ENCODE assay signal across 8 mouse cellular contexts in the genomic region with DNA sequence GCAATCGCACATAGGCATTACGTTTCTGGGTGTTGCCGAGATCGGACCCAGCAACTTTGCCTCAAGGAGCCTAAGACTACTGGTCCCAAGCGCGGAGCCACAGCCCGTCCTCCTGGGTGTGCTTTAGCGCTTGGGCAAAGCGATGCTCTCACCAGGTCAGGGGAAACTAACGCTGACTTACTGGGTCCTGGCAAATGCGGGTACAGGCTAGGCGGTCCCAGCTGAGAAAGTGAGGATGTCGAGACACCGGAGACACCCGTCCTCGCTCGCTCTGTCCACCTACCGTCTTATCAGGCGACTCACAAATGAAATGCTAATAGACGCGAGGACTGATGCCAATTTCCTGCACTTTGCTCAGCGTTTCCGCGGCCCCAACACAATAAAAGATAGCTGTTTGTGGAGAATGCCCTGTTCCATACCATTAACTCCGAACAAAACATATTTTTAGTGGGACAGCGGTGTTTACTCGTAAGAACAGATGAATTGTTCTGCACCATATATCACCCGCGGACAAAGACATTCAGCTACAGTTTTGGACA.
A peak's percentile ranks its signal among the peaks of the same experiment; 100 is the strongest.
DNase-seq lines count a peak whose midpoint lies in the region; ATAC-seq lines count a peak whose summit lies in the region.

No protein-coding gene starts in this region.

- H3K36me3 ChIP-seq in midbrain, embryonic 16.5 days (ENCODE audit: control insufficient read depth, insufficient read depth, low read length) = no peaks in the 10 kb centered on the region

- peak overlapping the region; percentile 97 for H3K27ac ChIP-seq in midbrain, embryonic 16.5 days (ENCODE audit: low read length)

- peaks cover 16% of the 10 kb centered on the region for H3K4me1 ChIP-seq in midbrain, embryonic 16.5 days (ENCODE audit: control insufficient read depth, insufficient read depth, low read length)

- H3K4me3 ChIP-seq in midbrain, embryonic 16.5 days (ENCODE audit: low read depth, low read length) = peak overlapping the region; percentile 66

- peak overlapping the region; percentile 96 for H3K9ac ChIP-seq in midbrain, embryonic 16.5 days (ENCODE audit: low read depth, low read length)

- H3K9me3 ChIP-seq in midbrain, embryonic 16.5 days (replicated peaks; ENCODE audit: control insufficient read depth, low read length, poor library complexity, severe bottlenecking) = no peaks in the 10 kb centered on the region

- H3K27me3 ChIP-seq in midbrain, embryonic 16.5 days (ENCODE audit: control insufficient read depth, insufficient read depth, low read depth, low read length) = no peaks in the 10 kb centered on the region

- peak; percentile 21; the same call in 1 of the 2 replicates for ATAC-seq in midbrain, embryonic 16.5 days
- no peak for ATAC-seq in erythroid progenitor cell, adult 5-6 weeks (replicated peaks; ENCODE audit: low FRiP score, poor library complexity, severe bottlenecking)

- DNase-seq in adrenal gland, adult (ENCODE audit: inconsistent age in 2 of 2, low spot score in 1 of 2) = peak; percentile 4 to 50
- no peak for DNase-seq in adrenal gland, adult 8-10 months
- DNase-seq in thymus, postnatal 25 days = peak; percentile 0
- no peak for DNase-seq in thymus, postnatal 0 days (ENCODE audit: low spot score)
- peak; percentile 5 to 11 for DNase-seq in frontal cortex, postnatal 14 days (ENCODE audit: low spot score in 2 of 2)
- DNase-seq in left cerebral cortex, postnatal 36 days (ENCODE audit: low spot score in 2 of 2) = peak; percentile 24 to 25

- under 1% methylated on average over 29 of the region's 29 CpGs for WGBS in midbrain, embryonic 16.5 days

- peak overlapping the region; percentile 57 for H3K4me2 ChIP-seq in midbrain, embryonic 16.5 days (ENCODE audit: low read length)

- intact Hi-C loops in left cerebral cortex, postnatal 36 days (cut with DNase I) = loop anchor here (5.0 kb wide), 1 partner anchor 85 kb away; no protein-coding TSS in a partner anchor

Comparison
In these comparisons a context has a peak if more than half of its experiments do, and no peak if none do; other contexts are left out.
1. DNase-seq: peak in adrenal gland, adult (2 of 2), thymus, postnatal 25 days (single experiment), frontal cortex, postnatal 14 days (2 of 2) and left cerebral cortex, postnatal 36 days (2 of 2); none in adrenal gland, adult 8-10 months (single experiment) and thymus, postnatal 0 days (single experiment).